Mouse (Mus musculus) layer of hippocampus, adult 2 months (tissue): ENCODE data around the gene Gjb1. TPM values are rescaled to one million over a fixed set of nuclear protein-coding genes. Genes with fewer than 3 reads are reported as not detected.

Experiments
- DNase-seq, 2 experiments: peaks; one replicate each; pipeline ENCODE4 v3.0.0; 2022; ENCODE audit warnings: low spot score in 2 of 2
- H3K27ac ChIP-seq: fragments of 200-600 bp; 2 replicates; pipeline ENCODE4 v1.8.1; 2022
- H3K4me3 ChIP-seq: fragments of 200-600 bp; 2 replicates; pipeline ENCODE4 v1.8.1; 2022; ENCODE audit warnings: mild to moderate bottlenecking
- CTCF ChIP-seq: fragments of 200-600 bp; conservative IDR thresholded peaks from 2 replicates; pipeline ENCODE4 v1.8.1; 2022; ENCODE audit warnings: antibody characterized with exemption, mild to moderate bottlenecking, moderate library complexity
- total RNA-seq, 2 experiments: library from RNA; stranded (reverse); gene quantifications; 2 replicates each; pipeline ENCODE4 v1.2.3; 2021

The Gjb1 gene
- total RNA-seq, 2 experiments from 2014 or later: 9.0 to 11.2 TPM

DNA sequence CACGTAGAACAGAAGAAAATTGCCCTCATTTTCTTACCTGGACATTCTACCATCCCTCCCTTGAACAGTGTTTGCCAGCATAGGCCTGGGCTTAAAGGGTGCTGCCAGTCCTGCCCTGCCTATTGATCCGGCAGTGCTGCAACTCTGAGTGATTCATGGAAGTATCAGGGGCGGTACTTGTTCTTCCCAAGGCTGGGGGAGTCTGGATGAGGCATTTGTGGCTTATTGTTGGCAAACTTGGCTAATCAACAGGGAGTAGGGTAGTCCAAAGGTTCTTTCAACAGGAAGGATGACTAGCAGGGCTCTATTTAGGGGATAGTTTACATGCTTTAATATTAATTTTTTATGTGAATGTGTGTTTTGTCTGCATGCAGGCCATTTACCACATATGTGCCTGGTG lies 5.6 kb upstream of the Gjb1 start:
- no peak overlapping the region for H3K4me3 ChIP-seq
- DNase-seq: no peak
- H3K27ac ChIP-seq: no peak overlapping the region
- TF ChIP-seq CTCF: no peak

DNA sequence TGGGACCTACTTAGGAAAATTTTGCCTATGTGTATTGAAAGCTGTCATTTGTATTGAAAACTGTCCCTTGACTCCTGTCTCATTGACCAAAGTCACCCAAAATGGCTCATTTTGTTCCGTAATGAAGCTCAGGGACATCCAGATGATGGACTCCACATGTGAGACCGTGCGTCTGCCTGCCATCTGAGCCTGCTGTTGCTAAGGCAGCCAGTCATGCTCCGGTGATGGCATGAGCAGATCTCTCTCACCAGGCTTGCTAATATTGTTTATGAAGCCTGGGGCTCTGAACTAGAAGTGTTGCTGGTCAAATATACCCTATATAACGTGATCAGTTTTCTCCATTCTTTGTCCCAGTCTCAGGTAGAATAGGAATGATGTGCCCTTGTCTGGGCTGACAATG lies 3.2 kb upstream of the Gjb1 start:
- TF ChIP-seq CTCF: no peak
- DNase-seq: no peak

DNA sequence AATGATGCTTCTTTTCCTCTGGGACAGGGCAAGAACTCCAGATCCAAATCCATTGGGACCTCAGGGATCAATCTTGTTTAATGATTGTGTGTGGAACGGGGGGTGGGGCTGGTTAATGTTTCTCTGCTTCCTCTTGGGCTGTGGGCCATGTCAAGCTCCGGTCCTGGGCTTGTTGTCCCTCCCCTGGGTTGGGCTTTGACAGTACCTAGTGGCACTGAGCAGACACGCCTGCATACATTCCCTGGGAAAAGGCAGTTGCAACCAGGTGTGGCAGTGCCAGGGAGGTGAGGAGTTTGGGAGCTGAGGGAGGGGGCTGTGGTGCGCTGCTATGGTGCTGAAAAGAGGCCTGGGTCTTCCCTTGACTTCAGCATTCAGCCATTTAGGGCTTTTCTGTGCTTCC lies 898 bp downstream of the Gjb1 start:
- Histone ChIP-seq H3K27ac (no peak overlapping the region), H3K4me3 (no peak overlapping the region)
- DNase-seq: no peak
- TF ChIP-seq CTCF: no peak

More for the DNA sequence above, 3.2 kb upstream of the Gjb1 start:
- Histone ChIP-seq H3K27ac (no peak overlapping the region), H3K4me3 (no peak overlapping the region)

DNA sequence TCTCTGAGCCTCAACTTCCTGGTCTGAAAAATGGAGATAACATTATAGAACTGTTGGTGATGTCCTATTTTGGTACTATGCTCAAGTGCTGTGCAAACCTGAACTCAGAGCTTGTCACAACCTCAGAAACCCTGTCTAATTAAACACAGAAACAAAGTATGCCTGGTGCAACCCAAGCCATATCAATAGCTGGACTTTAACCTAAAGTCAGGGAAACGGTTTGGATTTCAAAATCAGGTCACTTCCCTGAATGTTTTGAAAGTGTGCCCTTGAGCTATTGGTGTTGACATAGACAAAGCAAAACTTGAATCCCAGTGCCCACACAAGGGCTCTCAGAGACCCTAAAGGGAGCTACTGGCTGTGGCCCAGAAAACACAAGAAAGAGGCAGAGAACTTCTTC lies 3.6 kb downstream of the Gjb1 start:
- Histone ChIP-seq H3K4me3 (no peak overlapping the region), H3K27ac (no peak overlapping the region)
- DNase-seq: no peak
- TF ChIP-seq CTCF: no peak

- no peak overlapping the region for H3K4me3 ChIP-seq
- DNase-seq: peak in 1 of 2 experiments; percentile 11
- peak overlapping the region; percentile 61; the same call in 1 of the 2 replicates for H3K27ac ChIP-seq
- no peak for TF ChIP-seq CTCF
Measured at GRCm38 (mm10) chrX:101383455-101383854, 7.3 kb downstream of the Gjb1 start.

GRCm38 (mm10) chrX:101384439-101385137 lies 8.4 kb downstream of the Gjb1 start:
- DNase-seq: no peak
- Histone ChIP-seq H3K4me3 (peak overlapping the region; percentile 45), H3K27ac (peak overlapping the region; percentile 61)
- TF ChIP-seq CTCF: no peak

DNA sequence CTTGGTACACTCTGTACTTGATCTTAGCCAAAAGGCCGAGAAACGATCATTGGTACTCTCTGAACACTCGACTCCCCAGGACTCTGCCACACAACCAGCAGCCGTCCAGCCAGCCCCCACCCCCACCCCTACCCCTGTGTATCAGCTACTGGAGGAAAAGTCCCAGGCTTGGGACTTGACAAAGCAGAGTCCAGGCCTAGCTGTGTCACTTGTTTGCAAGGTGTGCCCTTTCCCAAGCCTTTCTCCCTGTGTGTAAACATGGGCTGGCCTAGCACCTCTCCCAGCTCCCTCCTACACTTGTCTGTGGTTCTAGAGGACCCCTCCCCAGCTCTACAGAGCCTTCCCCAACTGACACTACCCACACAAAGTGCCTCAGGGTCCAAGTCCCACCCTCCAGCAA lies 10.0 kb downstream of the Gjb1 start:
- Histone ChIP-seq H3K4me3 (no peak overlapping the region), H3K27ac (no peak overlapping the region)
- DNase-seq: no peak
- TF ChIP-seq CTCF: no peak

- no peak for TF ChIP-seq CTCF
- H3K27ac ChIP-seq: peak overlapping the region; percentile 75
- no peak overlapping the region for H3K4me3 ChIP-seq
- DNase-seq: peak in 1 of 2 experiments; percentile 19
Measured at GRCm38 (mm10) chrX:101388866-101389537, 12.8 kb downstream of the Gjb1 start.

DNA sequence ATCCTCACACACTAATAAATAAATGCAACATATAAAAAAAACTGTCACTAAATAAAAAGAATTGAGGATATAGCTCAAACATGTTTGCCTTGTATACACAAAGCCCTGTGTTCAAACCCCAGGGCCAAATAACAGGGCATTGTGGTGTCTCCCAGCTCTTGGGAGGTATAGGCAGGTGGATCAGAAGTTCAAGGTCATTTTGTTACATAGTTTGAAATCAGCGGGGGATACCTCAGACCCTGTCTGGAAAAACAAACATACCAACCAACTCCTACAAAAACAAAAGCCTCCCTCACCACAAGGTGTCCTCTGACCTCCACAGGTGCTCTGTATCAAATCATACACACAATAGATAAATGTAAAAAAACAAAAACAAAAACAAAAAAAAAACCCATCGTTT lies 18.2 kb downstream of the Gjb1 start:
- no peak for TF ChIP-seq CTCF
- no peak overlapping the region for H3K27ac ChIP-seq
- no peak overlapping the region for H3K4me3 ChIP-seq
- DNase-seq: no peak

DNA sequence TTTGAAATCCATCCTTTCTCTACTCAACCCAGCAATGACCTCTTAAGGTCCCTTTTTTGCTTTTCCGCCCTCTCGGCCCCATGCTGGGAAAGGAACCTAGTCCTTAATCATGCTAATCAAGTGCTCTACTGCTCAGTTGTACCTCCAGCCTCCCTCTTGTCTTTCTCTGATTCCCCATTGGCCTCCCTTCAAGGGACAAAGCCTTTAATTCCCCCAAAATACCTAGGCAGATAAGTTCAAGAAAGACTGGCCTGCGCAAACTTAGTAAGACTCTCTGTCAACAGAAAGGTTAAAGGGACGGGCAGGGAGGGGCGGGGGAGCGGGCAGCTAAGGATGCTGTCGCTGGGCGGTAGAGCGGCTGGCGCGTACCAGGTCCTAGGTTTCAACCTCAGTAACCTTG lies 20.3 kb downstream of the Gjb1 start:
- no peak for DNase-seq
- TF ChIP-seq CTCF: no peak
- H3K27ac ChIP-seq: no peak overlapping the region
- no peak overlapping the region for H3K4me3 ChIP-seq

GRCm38 (mm10) chrX:101418946-101419724 lies 43.0 kb downstream of the Gjb1 start:
- Histone ChIP-seq H3K27ac (peak overlapping the region; percentile 89), H3K4me3 (peak overlapping the region; percentile 67)
- peak; percentile 68 for TF ChIP-seq CTCF
- DNase-seq: peak; percentile 28 to 47

- Histone ChIP-seq H3K27ac (peak overlapping the region; percentile 89), H3K4me3 (peak overlapping the region; percentile 67)
- TF ChIP-seq CTCF: 0 out of 2 replicates have a peak, but pooled peaks have one; percentile 8
- peak; percentile 79 to 89 for DNase-seq
Measured at GRCm38 (mm10) chrX:101419725-101420699, 43.8 kb downstream of the Gjb1 start.

DNA sequence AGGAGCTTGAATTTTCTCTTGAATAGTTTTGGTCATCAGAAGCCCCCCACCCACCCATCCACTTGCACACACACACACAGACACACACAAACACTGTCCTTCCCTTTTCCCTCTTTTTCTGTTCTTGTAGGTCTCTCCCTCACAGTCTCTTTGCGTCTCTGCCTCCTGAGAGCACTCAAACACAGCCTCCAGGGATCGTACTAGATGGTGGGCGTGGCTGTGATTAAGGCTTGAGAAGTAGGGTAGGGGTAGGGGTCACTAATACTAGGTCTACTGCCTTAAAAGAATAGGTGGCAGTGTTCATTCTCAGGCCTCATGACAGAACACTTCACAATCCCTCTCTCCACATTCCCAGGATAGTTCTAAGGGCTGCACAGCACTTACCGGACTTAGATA lies 44.5 kb downstream of the Gjb1 start, which contains the start of gene Zmym3:
Zmym3 (minus strand) TSS at position 150 of the 396 bp plus-strand sequence.
- peak within 1 kb of the TSS; percentile 89 for H3K27ac ChIP-seq
- DNase-seq: no peak
- peak within 1 kb of the TSS; percentile 67 for H3K4me3 ChIP-seq
- no peak for TF ChIP-seq CTCF
